Mouse (Mus musculus) liver, postnatal 0 days (tissue): ENCODE data around the gene Atp2c1. TPM values are rescaled to one million over a fixed set of nuclear protein-coding genes. Genes with fewer than 3 reads are reported as not detected.

Experiments
- ATAC-seq: fragments of 200-750 bp; cut with Nextera tagmentation; 2 replicates; pipeline ENCODE4 v1.8.0; 2017; ENCODE audit warnings: mild to moderate bottlenecking, moderate library complexity
- DNase-seq: peaks from one replicate; pipeline ENCODE4 v3.0.0-alpha.2; 2016
- H3K27ac ChIP-seq: fragments of 300-500 bp; sonication (generic); 2 replicates; pipeline ENCODE4 v1.5.1; 2014; ENCODE audit warnings: antibody characterized with exemption, moderate library complexity, mild to moderate bottlenecking, low read depth
- H3K27me3 ChIP-seq: fragments of 300-500 bp; sonication (generic); 2 replicates; pipeline ENCODE4 v1.6.1; 2014; ENCODE audit warnings: low read length, control low read depth, mixed read lengths; ENCODE audit not compliant: insufficient read depth
- H3K36me3 ChIP-seq: fragments of 300-500 bp; sonication (generic); replicated peaks from 2 replicates; pipeline ENCODE4 v1.6.1; 2014; ENCODE audit warnings: mild to moderate bottlenecking, control low read depth, low read length, moderate library complexity, mixed read lengths; ENCODE audit not compliant: insufficient read depth
- H3K4me1 ChIP-seq: fragments of 300-500 bp; sonication (generic); 2 replicates; pipeline ENCODE4 v1.6.1; 2014; ENCODE audit warnings: antibody characterized with exemption, mild to moderate bottlenecking, control low read depth; ENCODE audit not compliant: insufficient read depth
- H3K4me2 ChIP-seq: fragments of 300-500 bp; sonication (generic); 2 replicates; pipeline ENCODE4 v1.6.1; 2014; ENCODE audit warnings: low read depth, mild to moderate bottlenecking, low read length, moderate library complexity, mixed read lengths
- H3K4me3 ChIP-seq: fragments of 300-500 bp; sonication (generic); 2 replicates; pipeline ENCODE4 v1.5.1; 2014; ENCODE audit warnings: low read depth, low read length
- H3K9ac ChIP-seq: fragments of 300-500 bp; sonication (generic); replicated peaks from 2 replicates; pipeline ENCODE4 v1.6.1; 2014; ENCODE audit warnings: mild to moderate bottlenecking, moderate library complexity
- H3K9me3 ChIP-seq: fragments of 300-500 bp; sonication (generic); 2 replicates; pipeline ENCODE4 v1.6.1; 2016; ENCODE audit warnings: mild to moderate bottlenecking, control low read depth, low read length, mixed read lengths
- CTCF ChIP-seq: sonication (generic); IDR thresholded peaks from 2 replicates; pipeline ENCODE4 v1.5.1; 2016; ENCODE audit warnings: antibody characterized with exemption, low read depth
- EP300 ChIP-seq: IDR thresholded peaks from 2 replicates; pipeline ENCODE4 v1.6.1; 2016; ENCODE audit warnings: antibody characterized with exemption, low read depth, mild to moderate bottlenecking
- WGBS: fragments of 180-500 bp; shearing (Covaris S2); extraction: QIAGEN DNeasy Blood & Tissue Kit; methylation state at CpG from one replicate; pipeline ENCODE4 v1.1.7; 2014; ENCODE audit not compliant: insufficient replicate concordance; 5-methylcytosine and 5-hydroxymethylcytosine counted together
- polyA plus RNA-seq: library from polyadenylated mRNA; unstranded; fragments of >200 nt; fragmentation: Nextera tagmentation; extraction: Ambion mirVana; gene quantifications from 2 replicates; pipeline ENCODE4 v1.2.1, GENCODE M21; 2015

Gene Atp2c1
- polyA plus RNA-seq, 1 experiment from 2014 or later = 17.1 TPM

DNA sequence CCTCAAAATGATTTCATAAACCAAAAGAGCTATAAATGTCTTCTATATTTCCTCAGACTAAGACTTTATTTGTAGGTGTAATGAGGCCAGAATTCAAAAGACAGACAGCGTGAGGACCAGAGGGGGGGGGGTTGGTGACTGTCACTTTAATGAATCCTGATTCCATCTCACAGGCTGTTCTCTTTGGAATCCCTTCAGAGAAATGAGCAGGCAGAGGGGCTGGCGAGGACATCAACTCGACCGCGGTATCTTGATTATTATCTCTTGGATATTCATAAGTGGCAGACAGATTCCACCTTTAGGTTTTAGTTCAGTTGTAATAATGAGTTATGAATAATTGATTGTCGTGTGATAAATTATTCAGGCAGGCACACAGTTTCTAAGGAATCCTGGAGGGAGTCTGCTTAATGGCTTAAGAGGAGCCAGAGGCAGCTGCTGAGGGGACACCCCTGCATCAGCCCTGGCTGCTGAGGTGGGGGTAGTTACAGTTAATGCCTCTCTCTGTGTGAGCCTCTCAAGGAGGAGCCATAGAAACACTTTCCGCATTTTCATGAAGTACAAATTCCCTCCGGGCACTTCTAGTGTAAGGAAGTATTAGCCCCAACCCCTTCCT, 147.5 kb downstream of the Atp2c1 start:
- ATAC-seq = no peak
- 79% methylated on average over 8 of the region's 8 CpGs for WGBS
- H3K27ac ChIP-seq = no peak overlapping the region

GRCm38 (mm10) chr9:105377622-105378021, 149.5 kb downstream of the Atp2c1 start:
- WGBS = 58% methylated on average over 3 of the region's 3 CpGs

More for the DNA sequence above, 147.5 kb downstream of the Atp2c1 start:
- no peak for TF ChIP-seq EP300
- TF ChIP-seq CTCF = no peak
- Histone ChIP-seq H3K27me3 (no peaks in the 10 kb centered on the region), H3K36me3 (no peaks in the 10 kb centered on the region), H3K9ac (no peak overlapping the region), H3K4me3 (no peak overlapping the region), H3K4me2 (no peak overlapping the region), H3K9me3 (no peaks in the 10 kb centered on the region), H3K4me1 (no peaks in the 10 kb centered on the region)
- DNase-seq = no peak

GRCm38 (mm10) chr9:105376954-105377530, 150.1 kb downstream of the Atp2c1 start:
- Histone ChIP-seq H3K36me3 (no peaks in the 10 kb centered on the region), H3K27me3 (no peaks in the 10 kb centered on the region), H3K4me1 (no peaks in the 10 kb centered on the region), H3K4me3 (no peak overlapping the region), H3K9ac (no peak overlapping the region), H3K9me3 (no peaks in the 10 kb centered on the region), H3K27ac (no peak overlapping the region), H3K4me2 (no peak overlapping the region)
- 64% methylated on average over 7 of the region's 7 CpGs for WGBS
- TF ChIP-seq EP300 (no peak), CTCF (no peak)
- ATAC-seq (no peak), DNase-seq (no peak)

More at GRCm38 (mm10) chr9:105377622-105378021, 149.5 kb downstream of the Atp2c1 start:
- H3K9me3 ChIP-seq = no peaks in the 10 kb centered on the region
- DNase-seq (no peak), ATAC-seq (no peak)
- H3K4me1 ChIP-seq = no peaks in the 10 kb centered on the region
- H3K4me2 ChIP-seq = no peak overlapping the region
- TF ChIP-seq CTCF (no peak), EP300 (no peak)
- H3K36me3 ChIP-seq = no peaks in the 10 kb centered on the region
- H3K9ac ChIP-seq = no peak overlapping the region
- H3K27me3 ChIP-seq = no peaks in the 10 kb centered on the region
- H3K27ac ChIP-seq = no peak overlapping the region
- no peak overlapping the region for H3K4me3 ChIP-seq

GRCm38 (mm10) chr9:105376411-105376810, 150.7 kb downstream of the Atp2c1 start:
- no peaks in the 10 kb centered on the region for H3K9me3 ChIP-seq
- ATAC-seq = no peak
- H3K4me1 ChIP-seq = no peaks in the 10 kb centered on the region
- H3K4me3 ChIP-seq = no peak overlapping the region
- H3K36me3 ChIP-seq = no peaks in the 10 kb centered on the region
- no peak overlapping the region for H3K9ac ChIP-seq
- no peak for DNase-seq
- H3K27me3 ChIP-seq = no peaks in the 10 kb centered on the region
- TF ChIP-seq EP300 (no peak), CTCF (no peak)
- no peak overlapping the region for H3K27ac ChIP-seq
- no peak overlapping the region for H3K4me2 ChIP-seq
- WGBS = 70% methylated on average over 7 of the region's 7 CpGs

DNA sequence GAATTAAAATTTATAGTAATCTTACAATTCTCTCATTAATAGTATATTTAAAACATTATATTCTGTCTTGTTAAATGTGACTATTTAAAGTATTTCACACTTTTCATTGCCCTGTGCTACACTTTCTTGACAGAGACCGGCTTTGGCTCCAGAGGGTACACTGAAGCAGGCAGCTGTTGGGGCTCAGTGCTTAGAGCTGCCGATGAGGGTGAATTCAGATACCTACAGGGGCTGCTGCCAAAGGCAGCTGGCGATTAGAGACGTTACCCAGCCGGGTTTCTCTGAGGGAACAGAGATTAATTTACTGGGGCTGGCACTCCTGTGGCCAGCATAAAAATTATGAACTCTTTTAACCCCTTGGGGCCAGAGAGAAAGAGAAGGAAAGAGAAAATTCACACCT, 152.8 kb downstream of the Atp2c1 start:
- Histone ChIP-seq H3K9ac (no peak overlapping the region), H3K27me3 (no peaks in the 10 kb centered on the region), H3K4me3 (no peak overlapping the region), H3K4me2 (no peak overlapping the region), H3K27ac (no peak overlapping the region), H3K36me3 (no peaks in the 10 kb centered on the region), H3K4me1 (no peaks in the 10 kb centered on the region), H3K9me3 (no peaks in the 10 kb centered on the region)
- DNase-seq (no peak), ATAC-seq (no peak)
- TF ChIP-seq CTCF (no peak), EP300 (no peak)
- 62% methylated on average over 5 of the region's 5 CpGs for WGBS

- no peak for TF ChIP-seq EP300
- Histone ChIP-seq H3K4me1 (no peaks in the 10 kb centered on the region), H3K36me3 (no peaks in the 10 kb centered on the region), H3K27ac (no peak overlapping the region), H3K27me3 (no peaks in the 10 kb centered on the region), H3K4me2 (no peak overlapping the region), H3K9ac (no peak overlapping the region), H3K9me3 (no peaks in the 10 kb centered on the region), H3K4me3 (no peak overlapping the region)
- 77% methylated on average over 3 of the region's 3 CpGs for WGBS
- no peak for DNase-seq
- ATAC-seq = no peak
These were observed 158.5 kb downstream of the Atp2c1 start for GRCm38 (mm10) chr9:105368605-105369004.

DNA sequence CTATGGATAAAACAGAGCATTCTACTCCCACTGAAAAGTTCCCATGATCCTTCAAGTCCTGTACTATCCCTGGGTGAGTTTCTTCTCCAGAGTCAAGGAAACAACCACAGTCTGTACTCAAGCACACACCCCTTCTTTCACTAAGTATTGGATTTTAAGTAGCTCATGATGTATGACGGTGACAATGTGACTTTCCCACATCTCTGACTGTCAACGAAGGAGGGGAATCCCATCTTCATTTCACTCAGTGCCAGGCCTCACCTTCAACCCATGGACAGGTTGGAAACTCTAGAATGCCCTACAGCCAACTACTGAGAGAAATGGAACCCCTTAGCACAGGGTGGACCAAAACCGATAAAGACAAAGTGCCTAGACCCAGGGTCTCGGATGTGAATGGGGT, 160.9 kb downstream of the Atp2c1 start:
- Histone ChIP-seq H3K4me3 (no peak overlapping the region), H3K36me3 (no peaks in the 10 kb centered on the region), H3K27ac (no peak overlapping the region), H3K27me3 (no peaks in the 10 kb centered on the region), H3K9ac (no peak overlapping the region), H3K4me2 (no peak overlapping the region), H3K9me3 (no peaks in the 10 kb centered on the region), H3K4me1 (no peaks in the 10 kb centered on the region)
- DNase-seq (no peak), ATAC-seq (no peak)
- TF ChIP-seq CTCF (no peak), EP300 (no peak)
- 70% methylated on average over 4 of the region's 4 CpGs for WGBS
